Mouse (Mus musculus) stomach, embryonic 15.5 days (tissue): ENCODE results near the gene St3gal4. TPM values are rescaled to one million over a fixed set of nuclear protein-coding genes. Genes with fewer than 3 reads are reported as not detected.

ENCODE experiments used
- ATAC-seq: fragments of 200-750 bp; cut with Nextera tagmentation; 2 replicates; pipeline ENCODE4 v1.8.0; 2017; ENCODE audit warnings: low read depth, moderate number of reproducible peaks, moderate TSS enrichment; ENCODE audit not compliant: insufficient read depth, low FRiP score
- H3K27ac ChIP-seq: fragments of 300-500 bp; sonication (generic); 2 replicates; pipeline ENCODE4 v1.5.1; 2015; ENCODE audit warnings: mild to moderate bottlenecking, inconsistent platforms
- H3K27me3 ChIP-seq: fragments of 300-500 bp; sonication (generic); replicated peaks from 2 replicates; pipeline ENCODE4 v1.6.1; 2015; ENCODE audit warnings: inconsistent platforms
- H3K36me3 ChIP-seq: fragments of 300-500 bp; sonication (generic); 2 replicates; pipeline ENCODE4 v1.6.1; 2015; ENCODE audit warnings: inconsistent platforms
- H3K4me1 ChIP-seq: fragments of 300-500 bp; sonication (generic); 2 replicates; pipeline ENCODE4 v1.6.1; 2015; ENCODE audit warnings: inconsistent platforms
- H3K4me2 ChIP-seq: fragments of 300-500 bp; sonication (generic); 2 replicates; pipeline ENCODE4 v1.6.1; 2015; ENCODE audit warnings: mild to moderate bottlenecking, inconsistent platforms
- H3K4me3 ChIP-seq: fragments of 300-500 bp; sonication (generic); replicated peaks from 2 replicates; pipeline ENCODE4 v1.5.1; 2015; ENCODE audit warnings: inconsistent platforms
- H3K9ac ChIP-seq: fragments of 300-500 bp; sonication (generic); 2 replicates; pipeline ENCODE4 v1.6.1; 2015; ENCODE audit warnings: inconsistent platforms
- H3K9me3 ChIP-seq: fragments of 300-500 bp; sonication (generic); 2 replicates; pipeline ENCODE4 v1.6.1; 2016; ENCODE audit warnings: inconsistent platforms
- WGBS: fragments of 180-500 bp; shearing (Covaris S2); methylation state at CpG from one replicate; pipeline ENCODE4 v1.1.7; 2015; 5-methylcytosine and 5-hydroxymethylcytosine counted together
- polyA plus RNA-seq: library from polyadenylated mRNA; unstranded; fragments of >200 nt; fragmentation: Nextera tagmentation; extraction: Ambion mirVana; gene quantifications from 2 replicates; pipeline ENCODE4 v1.2.1, GENCODE M21; 2015

The St3gal4 gene
- polyA plus RNA-seq, 1 experiment from 2014 or later: 45.7 TPM

- Histone ChIP-seq H3K4me2 (peak overlapping the region; percentile 37), H3K9me3 (no peaks in the 10 kb centered on the region), H3K27me3 (0 out of 2 replicates have a peak, but pooled peaks cover 5% of the 10 kb centered on the region), H3K4me1 (peaks cover 10% of the 10 kb centered on the region), H3K4me3 (no peak overlapping the region), H3K9ac (no peak overlapping the region), H3K36me3 (no peaks in the 10 kb centered on the region), H3K27ac (no peak overlapping the region)
- no peak for ATAC-seq
- 24% methylated on average over 13 of the region's 13 CpGs for WGBS
These were observed 101.5 kb downstream of the St3gal4 start for GRCm38 (mm10) chr9:35017563-35017962.

DNA sequence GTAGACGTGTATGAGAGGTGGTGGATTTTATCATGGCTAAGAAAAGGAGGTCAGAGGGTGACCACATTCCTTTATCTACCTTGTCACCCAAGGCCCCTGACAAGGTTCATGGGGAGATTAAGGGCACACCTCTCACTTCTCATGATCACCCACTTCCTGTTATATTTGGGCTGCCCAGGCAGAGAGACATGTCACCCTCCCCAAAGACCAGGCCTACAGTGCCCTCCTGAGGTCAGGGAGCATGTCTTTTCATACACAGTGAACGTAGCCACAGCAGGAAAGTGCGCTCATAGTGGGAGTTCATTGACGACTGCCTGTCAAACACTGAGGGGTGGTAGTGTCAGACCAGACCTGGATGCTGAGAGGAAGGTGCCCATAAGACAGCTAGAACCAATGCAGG, 102.3 kb downstream of the St3gal4 start:
- WGBS: 51% methylated on average over 4 of the region's 4 CpGs
- no peak overlapping the region for H3K4me2 ChIP-seq
- no peak for ATAC-seq
- 0 out of 2 replicates have a peak, but pooled peaks cover 5% of the 10 kb centered on the region for H3K27me3 ChIP-seq
- no peak overlapping the region for H3K9ac ChIP-seq
- H3K27ac ChIP-seq: no peak overlapping the region
- H3K4me3 ChIP-seq: no peak overlapping the region
- H3K9me3 ChIP-seq: no peaks in the 10 kb centered on the region
- peaks cover 10% of the 10 kb centered on the region for H3K4me1 ChIP-seq
- H3K36me3 ChIP-seq: no peaks in the 10 kb centered on the region

- Histone ChIP-seq H3K27me3 (no peaks in the 10 kb centered on the region), H3K4me2 (no peak overlapping the region), H3K4me3 (no peak overlapping the region), H3K4me1 (no peaks in the 10 kb centered on the region), H3K9me3 (no peaks in the 10 kb centered on the region), H3K36me3 (no peaks in the 10 kb centered on the region), H3K27ac (no peak overlapping the region), H3K9ac (no peak overlapping the region)
- ATAC-seq: no peak; the same call in 1 of the 2 replicates
- 75% methylated on average over 14 of the region's 14 CpGs for WGBS
These were observed 111.2 kb downstream of the St3gal4 start for GRCm38 (mm10) chr9:35007697-35008341.

GRCm38 (mm10) chr9:35004113-35004512, 115.0 kb downstream of the St3gal4 start:
- Histone ChIP-seq H3K27me3 (no peaks in the 10 kb centered on the region), H3K9me3 (no peaks in the 10 kb centered on the region), H3K9ac (no peak overlapping the region), H3K36me3 (no peaks in the 10 kb centered on the region), H3K27ac (no peak overlapping the region), H3K4me3 (no peak overlapping the region), H3K4me2 (no peak overlapping the region), H3K4me1 (no peaks in the 10 kb centered on the region)
- whole genome bisulfite sequencing: 43% methylated on average over 4 of the region's 4 CpGs
- ATAC-seq: no peak

GRCm38 (mm10) chr9:34997880-34998865, 120.9 kb downstream of the St3gal4 start:
- Histone ChIP-seq H3K27ac (no peak overlapping the region), H3K9ac (no peak overlapping the region), H3K4me3 (no peak overlapping the region), H3K4me2 (no peak overlapping the region), H3K4me1 (peaks cover 10% of the 10 kb centered on the region; the same call in 1 of the 2 replicates), H3K27me3 (no peaks in the 10 kb centered on the region), H3K36me3 (no peaks in the 10 kb centered on the region), H3K9me3 (no peaks in the 10 kb centered on the region)
- ATAC-seq: no peak
- 39% methylated on average over 9 of the region's 9 CpGs for WGBS

Other genes starting within 250 kb of the St3gal4 start
- gene Dcps, start 56.8 kb upstream of the St3gal4 start, polyA plus RNA-seq: 77.7 and 82.4 TPM in 2 replicates
- 141 and 154 TPM in 2 replicates for gene Srpr, start 80.9 kb upstream of the St3gal4 start, polyA plus RNA-seq
- gene Tirap, start 81.0 kb upstream of the St3gal4 start, polyA plus RNA-seq: 12.8 and 13.9 TPM in 2 replicates
- gene Foxred1, start 91.8 kb upstream of the St3gal4 start, polyA plus RNA-seq: 39.7 and 46.6 TPM in 2 replicates
- gene Fam118b, start 148.5 kb upstream of the St3gal4 start, polyA plus RNA-seq: 32.7 and 38.9 TPM in 2 replicates
- gene Rpusd4, start 148.6 kb upstream of the St3gal4 start, polyA plus RNA-seq: 28.6 and 29.0 TPM in 2 replicates